Mouse (Mus musculus): ENCODE data around the gene Dgki. TPM values are rescaled to one million over a fixed set of nuclear protein-coding genes. Genes with fewer than 3 reads are reported as not detected.

The Dgki gene
- total RNA-seq, 2 experiments from 2014 or later: 90.5 to 91.1 TPM

GRCm38 (mm10) chr6:36891820-36892219, 408.2 kb downstream of the Dgki start:
- no peak for DNase-seq (ENCODE audit: extremely low spot score in 1 of 2, low spot score in 2 of 2)
- no peak overlapping the region for H3K27ac ChIP-seq

GRCm38 (mm10) chr6:36890776-36891175, 409.2 kb downstream of the Dgki start:
- no peak overlapping the region for H3K4me3 ChIP-seq
- intact Hi-C loops (cut with DNase I): no loop called here
- TF ChIP-seq CTCF (IDR thresholded peaks at IDR 0.05): no peak
- H3K27ac ChIP-seq: no peak overlapping the region
- DNase-seq (ENCODE audit: extremely low spot score in 1 of 2, low spot score in 2 of 2): no peak

More at GRCm38 (mm10) chr6:36891820-36892219, 408.2 kb downstream of the Dgki start:
- intact Hi-C loops (cut with DNase I): no loop called here
- H3K4me3 ChIP-seq: no peak overlapping the region
- TF ChIP-seq CTCF (IDR thresholded peaks at IDR 0.05): no peak

- no peak overlapping the region for H3K4me3 ChIP-seq
- no peak overlapping the region for H3K27ac ChIP-seq
- no peak for TF ChIP-seq CTCF (IDR thresholded peaks at IDR 0.05)
- intact Hi-C loops (cut with DNase I): no loop called here
- DNase-seq (ENCODE audit: extremely low spot score in 1 of 2, low spot score in 2 of 2): no peak
These were observed 409.7 kb downstream of the Dgki start for GRCm38 (mm10) chr6:36890296-36890695.

GRCm38 (mm10) chr6:36881309-36881708, 418.7 kb downstream of the Dgki start:
- no peak for TF ChIP-seq CTCF (IDR thresholded peaks at IDR 0.05)
- no peak for DNase-seq (ENCODE audit: extremely low spot score in 1 of 2, low spot score in 2 of 2)
- no peak overlapping the region for H3K4me3 ChIP-seq
- intact Hi-C loops (cut with DNase I): no loop called here
- H3K27ac ChIP-seq: peak overlapping the region; percentile 30

GRCm38 (mm10) chr6:36880643-36881263, 419.2 kb downstream of the Dgki start:
- Histone ChIP-seq H3K27ac (peak overlapping the region; percentile 30), H3K4me3 (no peak overlapping the region)
- intact Hi-C loops (cut with DNase I): no loop called here
- DNase-seq (ENCODE audit: extremely low spot score in 1 of 2, low spot score in 2 of 2): no peak
- TF ChIP-seq CTCF (IDR thresholded peaks at IDR 0.05): no peak

- Histone ChIP-seq H3K27ac (no peak overlapping the region), H3K4me3 (no peak overlapping the region)
- intact Hi-C loops (cut with DNase I): no loop called here
- TF ChIP-seq CTCF (IDR thresholded peaks at IDR 0.05): no peak
- DNase-seq (ENCODE audit: extremely low spot score in 1 of 2, low spot score in 2 of 2): no peak
These were observed 422.6 kb downstream of the Dgki start for GRCm38 (mm10) chr6:36877399-36877798.

GRCm38 (mm10) chr6:36876426-36876825, 423.6 kb downstream of the Dgki start:
- TF ChIP-seq CTCF (IDR thresholded peaks at IDR 0.05): no peak
- H3K27ac ChIP-seq: no peak overlapping the region
- intact Hi-C loops (cut with DNase I): no loop called here
- H3K4me3 ChIP-seq: no peak overlapping the region
- no peak for DNase-seq (ENCODE audit: extremely low spot score in 1 of 2, low spot score in 2 of 2)

- no peak overlapping the region for H3K27ac ChIP-seq
- intact Hi-C loops (cut with DNase I): no loop called here
- H3K4me3 ChIP-seq: no peak overlapping the region
- TF ChIP-seq CTCF (IDR thresholded peaks at IDR 0.05): no peak
- DNase-seq (ENCODE audit: extremely low spot score in 1 of 2, low spot score in 2 of 2): no peak
These were observed 424.1 kb downstream of the Dgki start for GRCm38 (mm10) chr6:36875926-36876325.

- no peak for DNase-seq (ENCODE audit: extremely low spot score in 1 of 2, low spot score in 2 of 2)
- Histone ChIP-seq H3K27ac (no peak overlapping the region), H3K4me3 (no peak overlapping the region)
- intact Hi-C loops (cut with DNase I): no loop called here
- TF ChIP-seq CTCF (IDR thresholded peaks at IDR 0.05): no peak
These were observed 427.1 kb downstream of the Dgki start for GRCm38 (mm10) chr6:36872876-36873275.

- peak overlapping the region; percentile 19; the same call in 1 of the 2 replicates for H3K27ac ChIP-seq
- no peak for DNase-seq (ENCODE audit: extremely low spot score in 1 of 2, low spot score in 2 of 2)
- intact Hi-C loops (cut with DNase I): no loop called here
- H3K4me3 ChIP-seq: no peak overlapping the region
- TF ChIP-seq CTCF (IDR thresholded peaks at IDR 0.05): no peak
These were observed 431.8 kb downstream of the Dgki start for GRCm38 (mm10) chr6:36868217-36868616.

GRCm38 (mm10) chr6:36858258-36859041, 441.5 kb downstream of the Dgki start:
- no peak for TF ChIP-seq CTCF (IDR thresholded peaks at IDR 0.05)
- no peak for DNase-seq (ENCODE audit: extremely low spot score in 1 of 2, low spot score in 2 of 2)
- intact Hi-C loops (cut with DNase I): no loop called here
- Histone ChIP-seq H3K4me3 (no peak overlapping the region), H3K27ac (0 out of 2 replicates have a peak overlapping the region, but pooled peaks have one; percentile 10)

GRCm38 (mm10) chr6:36857627-36858257, 442.2 kb downstream of the Dgki start:
- no peak for TF ChIP-seq CTCF (IDR thresholded peaks at IDR 0.05)
- no peak overlapping the region for H3K4me3 ChIP-seq
- H3K27ac ChIP-seq: no peak overlapping the region; the same call in 1 of the 2 replicates
- DNase-seq (ENCODE audit: extremely low spot score in 1 of 2, low spot score in 2 of 2): no peak
- intact Hi-C loops (cut with DNase I): no loop called here

Data from left cerebral cortex, adult 2 months (tissue).